Mouse (Mus musculus) layer of hippocampus, adult 2 months (tissue): Measurements from ENCODE around the gene BC049715. TPM values are rescaled to one million over a fixed set of nuclear protein-coding genes. Genes with fewer than 3 reads are reported as not detected.

Experiments
- DNase-seq, 2 experiments: peaks; one replicate each; pipeline ENCODE4 v3.0.0; 2022; ENCODE audit warnings: low spot score in 2 of 2
- H3K27ac ChIP-seq: fragments of 200-600 bp; 2 replicates; pipeline ENCODE4 v1.8.1; 2022
- H3K4me3 ChIP-seq: fragments of 200-600 bp; 2 replicates; pipeline ENCODE4 v1.8.1; 2022; ENCODE audit warnings: mild to moderate bottlenecking
- CTCF ChIP-seq: fragments of 200-600 bp; conservative IDR thresholded peaks from 2 replicates; pipeline ENCODE4 v1.8.1; 2022; ENCODE audit warnings: antibody characterized with exemption, mild to moderate bottlenecking, moderate library complexity
- total RNA-seq, 2 experiments: library from RNA; stranded (reverse); gene quantifications; 2 replicates each; pipeline ENCODE4 v1.2.3; 2021

The BC049715 gene
- total RNA-seq, 2 experiments from 2014 or later, result 3.8 to 5.4 TPM

DNA sequence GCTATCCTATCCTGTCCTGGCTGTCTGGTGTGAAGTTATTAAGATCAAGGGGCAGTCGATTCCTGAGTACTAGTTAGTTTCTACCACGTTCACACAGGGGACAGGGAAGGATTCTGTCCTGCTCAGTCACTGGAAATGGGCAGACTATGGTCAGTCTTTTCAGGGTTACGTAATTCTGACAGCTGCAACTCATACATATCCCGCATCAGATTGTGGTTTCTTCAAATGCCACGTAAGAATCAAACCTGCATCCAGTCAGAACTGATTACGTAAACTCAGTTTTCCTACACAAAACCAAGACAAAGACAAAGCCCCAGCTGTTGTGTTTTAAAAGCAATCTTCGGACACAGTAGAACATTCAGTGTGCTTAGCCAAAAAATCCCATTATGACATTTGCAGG, 12.0 kb upstream of the BC049715 start:
- DNase-seq, result no peak
- no peak for TF ChIP-seq CTCF
- Histone ChIP-seq H3K27ac (peak overlapping the region; percentile 94), H3K4me3 (no peak overlapping the region)

DNA sequence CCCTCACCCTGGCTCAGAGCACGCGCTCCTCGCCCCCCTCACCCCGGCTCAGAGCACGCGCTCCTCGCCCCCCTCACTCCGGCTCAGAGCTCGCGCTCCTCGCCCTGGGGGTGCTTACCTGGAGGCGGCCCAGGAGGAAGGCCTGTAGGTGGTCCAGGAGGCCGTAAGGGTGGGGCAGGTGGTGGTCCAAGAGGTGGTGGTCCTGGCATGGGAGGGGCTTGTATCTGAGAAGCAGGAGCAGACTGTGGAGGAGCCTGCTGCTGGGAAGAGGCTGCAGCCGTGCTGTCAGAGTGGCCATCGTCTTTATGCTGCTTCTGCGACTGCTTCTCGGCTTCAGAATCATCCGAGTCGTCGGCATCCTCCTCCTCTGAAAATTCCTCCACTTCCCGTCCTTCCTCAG, 10.6 kb upstream of the BC049715 start:
- no peak for DNase-seq
- Histone ChIP-seq H3K4me3 (no peak overlapping the region), H3K27ac (peak overlapping the region; percentile 94)
- no peak for TF ChIP-seq CTCF

DNA sequence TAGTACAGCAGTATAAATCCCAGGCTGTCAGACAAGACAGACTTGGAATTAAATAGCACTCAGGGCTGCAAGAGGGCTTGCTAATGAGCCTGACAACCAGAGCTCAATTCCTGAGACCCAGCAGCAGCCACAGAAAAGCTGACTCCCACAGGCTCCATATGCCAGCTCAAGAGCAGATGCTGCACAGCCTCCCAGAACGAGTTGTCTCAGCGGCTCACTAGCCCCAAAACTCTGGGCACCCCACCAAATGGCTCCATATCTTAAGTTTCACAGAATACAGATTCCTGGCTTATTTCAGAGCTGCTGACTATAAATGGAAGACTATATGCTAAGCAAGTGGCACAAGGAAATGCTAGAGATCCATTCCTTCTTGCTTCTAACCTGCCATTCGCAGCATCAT, 9.9 kb upstream of the BC049715 start:
- DNase-seq, result peak; percentile 86 to 93
- peak overlapping the region; percentile 94 for H3K27ac ChIP-seq
- no peak overlapping the region for H3K4me3 ChIP-seq
- no peak for TF ChIP-seq CTCF

DNA sequence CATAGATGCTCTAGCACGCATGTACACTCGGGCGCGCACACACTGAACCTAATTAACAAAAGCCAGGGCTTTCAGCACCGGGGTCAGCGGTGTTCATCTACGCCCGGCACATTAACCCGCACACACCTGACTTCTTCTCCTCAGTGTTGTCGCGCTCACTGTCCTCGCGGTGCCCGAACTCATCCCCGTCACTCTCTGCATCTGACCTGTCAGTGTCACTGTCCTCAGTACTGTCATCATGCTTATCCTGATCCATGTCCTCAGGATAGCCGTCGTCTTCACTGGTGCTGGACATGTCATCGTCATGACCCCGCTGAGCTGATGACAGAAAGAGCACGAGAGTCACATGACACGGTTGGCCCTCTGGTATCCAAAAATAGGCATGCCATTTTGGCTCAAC, 7.0 kb upstream of the BC049715 start:
- no peak overlapping the region for H3K27ac ChIP-seq
- DNase-seq, result no peak
- no peak for TF ChIP-seq CTCF
- no peak overlapping the region for H3K4me3 ChIP-seq

DNA sequence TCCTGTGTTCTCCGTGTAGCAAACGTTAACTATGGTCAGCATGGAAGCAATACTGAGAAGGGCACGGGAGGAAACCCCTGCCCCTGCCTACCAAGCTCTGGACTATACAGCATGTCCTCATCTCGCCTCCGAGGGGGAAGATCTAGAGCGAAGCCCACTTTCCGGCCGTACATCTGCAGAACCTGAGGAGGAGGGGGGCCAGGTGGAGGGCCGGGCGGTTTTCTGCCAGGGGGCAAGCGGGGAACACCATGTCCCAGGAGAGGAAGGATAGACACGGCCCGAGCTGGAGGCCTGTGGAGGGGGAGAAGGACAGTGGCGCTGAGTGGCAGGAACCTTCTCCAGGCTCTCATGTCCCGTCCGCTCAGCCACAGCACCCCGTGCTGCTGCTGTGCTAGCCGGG, 6.3 kb upstream of the BC049715 start:
- no peak for TF ChIP-seq CTCF
- no peak overlapping the region for H3K27ac ChIP-seq
- DNase-seq, result no peak
- no peak overlapping the region for H3K4me3 ChIP-seq

DNA sequence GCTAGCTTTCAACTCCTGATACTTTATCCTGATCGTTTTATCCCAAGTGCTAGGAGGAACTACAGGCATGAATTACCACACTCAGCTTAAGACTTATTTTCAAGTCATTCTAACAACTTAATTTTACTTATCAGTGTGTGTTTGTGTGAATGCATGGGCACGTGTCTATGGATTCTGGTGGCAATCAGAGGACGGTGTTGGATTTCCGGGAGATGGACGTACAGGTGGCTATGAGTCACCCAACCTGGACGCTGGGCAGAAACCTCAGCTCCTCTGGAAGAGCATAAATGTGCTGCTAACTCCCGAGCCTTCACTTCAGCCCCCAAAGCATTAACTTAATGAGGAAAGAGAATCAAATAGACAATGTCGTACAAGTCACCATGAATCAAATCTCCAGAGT, 2.4 kb upstream of the BC049715 start:
- no peak overlapping the region for H3K27ac ChIP-seq
- no peak for DNase-seq
- TF ChIP-seq CTCF, result no peak
- H3K4me3 ChIP-seq, result no peak overlapping the region

DNA sequence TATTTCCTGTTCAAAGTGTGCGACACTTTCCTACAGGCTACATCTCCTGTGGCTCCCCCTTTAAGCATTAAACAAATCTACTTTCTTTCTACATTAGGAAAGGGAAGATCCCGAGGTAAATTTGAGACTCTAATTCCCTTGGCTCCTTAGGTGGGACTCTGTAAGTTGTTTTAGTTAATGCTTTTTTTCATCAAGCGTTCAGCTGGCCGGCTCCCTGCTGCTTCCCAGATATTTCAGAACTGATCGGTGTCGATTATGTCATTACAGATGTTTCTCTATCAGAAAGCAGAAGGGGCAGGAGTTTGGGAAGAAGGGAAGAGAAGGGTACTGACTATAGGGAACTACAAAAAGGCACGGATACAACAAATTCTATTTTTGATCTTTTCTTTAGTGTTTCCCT, 310 bp upstream of the BC049715 start:
- DNase-seq, result no peak
- Histone ChIP-seq H3K27ac (peak overlapping the region; percentile 97), H3K4me3 (peak overlapping the region; percentile 93)
- no peak for TF ChIP-seq CTCF

DNA sequence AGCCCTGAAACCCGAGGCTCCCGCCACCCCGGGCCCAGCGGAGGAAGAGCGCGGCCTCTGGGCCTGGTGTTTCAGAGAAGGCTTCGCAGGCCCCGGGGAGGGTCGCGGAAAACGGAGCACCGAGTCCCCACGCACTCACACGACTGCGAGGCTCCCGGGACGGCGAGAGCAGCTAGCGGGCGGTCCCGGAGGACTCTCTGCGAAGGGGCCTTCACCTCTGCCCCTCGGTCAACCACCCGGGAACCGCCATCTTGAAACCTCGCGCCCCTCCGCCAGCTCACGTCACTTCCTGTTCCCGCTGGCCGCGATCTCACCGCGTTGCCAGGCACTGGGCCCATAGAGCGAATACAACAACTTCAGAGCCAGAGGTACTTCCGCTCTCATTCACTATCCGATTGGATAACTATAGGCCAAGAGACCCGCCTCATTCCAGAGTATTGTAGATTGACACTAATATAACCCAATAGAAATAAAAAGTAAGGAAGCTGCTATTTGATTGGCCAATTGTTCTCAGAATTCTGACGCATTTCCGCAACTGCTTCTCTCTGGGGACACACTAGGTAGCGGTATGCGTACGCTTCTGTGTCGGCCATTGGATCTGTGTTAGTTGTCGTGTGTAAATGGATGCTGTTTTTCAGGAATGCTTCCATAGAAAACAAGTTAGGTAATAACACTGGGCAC, 595 bp downstream of the BC049715 start, which contains the start of gene Wbp11:
Gene Wbp11, minus strand, starts transcription at position 353 of the 681 bp plus-strand sequence.
- TF ChIP-seq CTCF, result peak; percentile 54
- DNase-seq, result peak; percentile 96 to 98
- Histone ChIP-seq H3K4me3 (peak within 1 kb of the TSS; percentile 93), H3K27ac (peak within 1 kb of the TSS; percentile 97)

DNA sequence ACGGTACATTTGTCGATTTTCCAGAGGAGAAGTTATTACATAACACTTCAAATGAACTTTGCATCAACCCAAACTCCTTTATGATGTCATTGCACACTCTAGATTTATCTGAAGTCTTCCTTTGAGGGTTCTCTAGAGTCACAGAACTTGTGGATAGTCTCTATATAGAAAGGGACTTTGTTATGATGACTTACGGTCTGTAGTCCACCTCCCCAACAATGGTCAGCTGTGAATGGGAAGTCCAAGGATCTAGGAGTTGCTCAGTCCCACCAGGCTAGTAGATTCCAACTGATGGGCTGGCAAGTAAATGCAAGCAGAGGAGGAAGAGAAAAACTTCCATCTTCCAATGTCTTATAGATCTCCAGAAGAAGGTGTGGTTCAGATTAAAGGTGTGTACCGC, 1.3 kb downstream of the BC049715 start:
- H3K4me3 ChIP-seq, result peak overlapping the region; percentile 63
- H3K27ac ChIP-seq, result peak overlapping the region; percentile 97
- no peak for DNase-seq
- no peak for TF ChIP-seq CTCF

DNA sequence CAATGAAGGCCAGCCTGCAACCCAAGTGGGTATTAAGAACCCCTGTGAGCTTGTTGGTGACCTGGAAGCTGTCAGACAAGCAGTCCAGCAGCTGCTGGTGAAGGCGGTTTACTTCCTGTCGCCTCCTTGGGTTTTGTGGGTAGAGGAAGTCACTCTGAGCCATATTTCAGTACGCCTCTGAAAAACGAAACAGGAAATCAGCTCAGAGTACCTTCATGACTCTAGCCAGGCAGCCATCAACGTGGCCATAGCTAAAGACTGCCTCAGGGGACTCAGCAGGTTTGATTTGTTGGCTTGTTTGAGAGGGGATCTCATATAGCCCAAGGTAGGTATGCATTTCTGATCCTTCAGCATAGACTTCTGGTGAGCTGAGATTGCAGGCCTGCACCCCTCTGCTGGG, 4.3 kb downstream of the BC049715 start:
- no peak for TF ChIP-seq CTCF
- Histone ChIP-seq H3K4me3 (no peak overlapping the region), H3K27ac (no peak overlapping the region)
- no peak for DNase-seq

DNA sequence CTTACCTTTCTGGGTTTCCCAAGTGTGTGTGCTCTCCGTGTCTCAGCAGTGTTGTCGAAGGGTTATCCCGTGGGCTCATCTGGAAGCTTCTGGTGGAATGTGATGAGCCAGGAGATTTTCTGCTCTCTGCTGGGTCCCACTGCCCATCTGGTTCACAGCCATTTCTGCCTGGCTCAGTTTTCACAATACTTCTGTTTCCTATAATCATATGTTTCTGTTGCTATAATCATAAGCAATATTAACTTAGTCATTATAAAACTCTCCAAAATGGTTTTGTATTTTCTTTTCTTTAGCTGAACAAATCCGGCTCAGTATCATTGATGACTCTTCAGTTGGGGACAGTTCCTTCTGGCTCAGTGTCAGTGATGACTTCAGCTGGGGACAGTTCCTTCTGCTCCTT, 7.9 kb downstream of the BC049715 start, which contains the start of gene Smco3:
Gene Smco3, minus strand, starts transcription at position 101 of the 400 bp plus-strand sequence.
- Histone ChIP-seq H3K27ac (peak within 1 kb of the TSS; percentile 84), H3K4me3 (peak within 1 kb of the TSS; percentile 43)
- DNase-seq, result no peak
- TF ChIP-seq CTCF, result no peak

DNA sequence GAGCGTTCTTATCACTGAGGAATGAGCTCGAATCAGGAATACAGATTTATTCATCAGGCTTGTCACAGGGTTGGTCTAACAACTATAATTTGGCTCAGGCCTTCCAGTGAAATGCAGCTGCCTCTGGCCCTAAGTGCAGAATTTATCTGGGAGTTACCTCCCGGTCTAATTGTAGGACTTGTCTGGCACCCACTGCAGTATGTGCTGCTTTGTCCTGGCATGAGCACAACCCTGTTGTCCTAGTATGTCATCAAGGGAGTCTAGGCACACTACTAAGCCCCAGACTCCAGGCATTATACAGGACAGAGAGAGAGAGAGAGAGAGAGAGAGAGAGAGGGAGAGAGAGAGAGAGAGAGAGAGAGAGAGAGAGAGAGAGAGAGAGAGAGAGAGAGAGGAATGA, 9.9 kb downstream of the BC049715 start:
- H3K4me3 ChIP-seq, result no peak overlapping the region
- H3K27ac ChIP-seq, result no peak overlapping the region
- DNase-seq, result no peak
- TF ChIP-seq CTCF, result no peak

DNA sequence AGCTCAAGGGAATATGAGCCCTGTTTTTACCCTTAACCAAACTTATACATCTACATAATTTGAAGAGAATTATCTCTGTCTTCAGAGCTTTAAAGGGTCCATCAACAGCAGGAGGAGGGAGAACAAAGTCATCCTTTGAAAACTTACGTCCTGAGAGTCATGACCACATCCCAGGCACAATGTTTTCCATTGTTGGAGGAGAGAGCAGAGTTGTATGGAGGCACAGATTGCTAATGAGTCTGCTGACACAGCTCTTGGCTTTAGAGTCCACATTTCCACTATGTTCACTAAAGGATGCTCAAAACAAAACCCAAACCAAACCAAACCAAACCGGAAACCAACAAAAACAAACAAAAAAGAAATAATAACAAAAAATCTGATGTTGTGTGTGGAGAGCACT, 17.5 kb downstream of the BC049715 start:
- DNase-seq, result no peak
- Histone ChIP-seq H3K4me3 (no peak overlapping the region), H3K27ac (peak overlapping the region; percentile 76; the same call in 1 of the 2 replicates)
- TF ChIP-seq CTCF, result no peak

DNA sequence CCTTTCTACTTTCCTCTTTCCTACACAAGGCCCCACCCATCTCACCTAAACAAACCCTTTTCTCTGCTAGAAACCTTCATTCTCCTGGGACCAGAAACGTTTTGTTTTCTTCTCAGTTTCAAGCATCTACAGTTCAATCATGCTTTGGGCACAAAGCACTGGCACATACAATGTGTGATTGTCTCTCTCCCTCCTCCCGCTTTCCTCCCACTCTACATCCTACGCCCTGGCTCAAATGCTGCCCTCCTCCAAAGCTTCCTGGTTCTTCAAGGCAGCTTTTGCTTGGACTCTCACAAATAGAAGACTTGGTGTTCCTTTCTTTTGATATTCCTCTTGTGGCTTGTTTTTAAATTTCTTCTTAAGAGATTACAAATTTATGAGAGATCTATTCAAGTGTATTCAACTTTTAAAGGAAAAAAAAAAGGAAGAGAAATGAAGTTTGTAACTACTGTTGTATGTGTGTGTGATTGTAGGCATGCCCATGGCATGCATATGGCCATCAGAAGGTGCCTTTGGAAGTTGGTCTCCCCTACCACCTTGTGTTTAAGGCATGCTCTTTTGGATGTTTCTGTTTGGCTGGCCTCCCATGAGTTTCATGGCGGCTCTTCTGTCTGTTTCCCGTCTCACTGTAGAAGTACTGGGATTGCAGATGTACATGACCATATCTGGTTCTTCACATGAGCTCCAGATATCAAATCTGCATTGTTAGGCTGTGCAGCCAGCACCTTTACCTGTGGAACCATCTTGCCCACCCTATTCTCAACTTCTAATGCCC, 18.5 kb downstream of the BC049715 start:
- TF ChIP-seq CTCF, result no peak
- H3K4me3 ChIP-seq, result no peak overlapping the region
- H3K27ac ChIP-seq, result peak overlapping the region; percentile 76

More for the DNA sequence above, 18.5 kb downstream of the BC049715 start:
- DNase-seq, result no peak
